Mouse (Mus musculus) liver (tissue): Measurements from ENCODE around the gene Foxo1.

Source experiments
- DNase-seq: peaks from one replicate; pipeline ENCODE4 v3.0.0-alpha.2; 2020; ENCODE audit warnings: mixed read lengths

Gene Foxo1

DNA sequence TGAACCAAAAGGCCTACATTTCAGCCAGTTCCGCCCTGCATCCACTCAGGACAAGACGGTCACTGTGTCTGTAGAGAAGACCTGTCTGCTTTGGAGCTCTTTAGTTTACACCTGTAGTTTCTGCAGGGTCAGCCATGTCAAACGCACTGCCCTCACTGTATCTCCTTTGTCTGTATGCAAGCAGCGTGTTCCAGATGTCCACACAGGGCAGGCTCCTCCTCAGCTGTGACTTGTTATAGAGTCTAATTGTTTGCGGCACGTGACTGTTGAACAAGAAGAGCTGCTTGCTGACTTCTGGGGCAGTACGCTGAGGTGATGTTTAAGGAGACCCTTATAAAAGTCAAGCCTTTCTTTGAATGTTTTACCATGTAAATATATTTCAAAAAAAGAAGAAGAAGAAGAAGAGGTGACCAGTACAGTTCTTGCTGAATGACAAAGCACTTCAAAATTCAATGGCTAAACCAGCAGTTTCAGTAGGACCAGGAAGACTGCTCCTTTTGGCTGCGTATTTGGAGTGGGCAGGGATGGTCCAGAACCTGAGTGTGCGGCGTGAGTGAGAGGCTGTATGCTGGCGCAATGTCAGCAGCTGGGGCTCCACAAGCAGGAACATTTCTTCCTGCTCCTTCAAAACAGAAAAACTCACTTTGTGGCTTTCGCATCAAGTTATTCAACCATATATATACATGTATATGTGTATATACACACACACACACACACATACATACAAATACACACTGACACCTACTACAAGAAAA lies 52.6 kb downstream of the Foxo1 start:
- DNase-seq: no peak

- DNase-seq: no peak
Observed at GRCm38 (mm10) chr3:52322401-52323385, 54.6 kb downstream of the Foxo1 start.

- no peak for DNase-seq
Observed at GRCm38 (mm10) chr3:52325006-52325405, 56.9 kb downstream of the Foxo1 start.

- no peak for DNase-seq
Observed at GRCm38 (mm10) chr3:52326687-52327086, 58.6 kb downstream of the Foxo1 start.

DNA sequence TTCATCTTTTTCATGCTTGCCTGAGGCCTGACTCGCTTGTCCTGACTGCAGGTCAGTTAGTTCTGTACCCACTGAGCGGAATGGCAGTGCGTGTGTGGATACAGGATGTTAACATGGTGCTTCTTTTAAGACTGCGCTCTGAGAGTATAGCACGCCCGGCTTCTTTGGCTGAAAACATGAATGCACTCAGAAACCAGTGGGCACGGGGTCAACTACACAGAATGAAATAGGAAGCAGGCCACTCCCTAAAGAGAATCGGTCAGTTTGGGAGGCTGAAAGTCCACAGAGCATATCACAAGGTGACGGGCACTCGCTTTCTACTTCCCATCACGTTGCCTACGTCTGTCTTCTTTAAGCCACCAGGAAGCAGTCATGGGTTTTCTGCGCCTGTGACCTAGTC lies 59.0 kb downstream of the Foxo1 start:
- DNase-seq: no peak

- no peak for DNase-seq
Observed at GRCm38 (mm10) chr3:52331709-52332108, 63.6 kb downstream of the Foxo1 start.

DNA sequence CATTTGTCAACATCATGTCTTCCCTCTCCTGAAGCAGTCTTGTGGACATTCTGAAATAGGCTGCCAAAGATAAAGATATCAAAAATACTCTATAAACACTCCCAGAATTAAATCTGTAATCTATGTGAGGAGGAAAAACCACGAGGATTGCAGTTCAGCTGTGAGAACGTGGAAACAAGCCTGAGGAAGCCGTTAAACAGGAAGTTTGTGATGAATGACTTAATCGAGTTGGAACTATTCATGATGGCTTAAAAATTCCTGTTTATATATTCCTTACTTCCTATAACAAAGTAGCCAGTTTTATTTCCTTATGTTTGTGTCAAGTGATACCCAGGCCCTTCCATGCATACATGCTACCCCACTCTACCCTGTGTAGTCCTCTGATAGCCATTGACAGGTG lies 70.6 kb downstream of the Foxo1 start:
- DNase-seq: no peak

DNA sequence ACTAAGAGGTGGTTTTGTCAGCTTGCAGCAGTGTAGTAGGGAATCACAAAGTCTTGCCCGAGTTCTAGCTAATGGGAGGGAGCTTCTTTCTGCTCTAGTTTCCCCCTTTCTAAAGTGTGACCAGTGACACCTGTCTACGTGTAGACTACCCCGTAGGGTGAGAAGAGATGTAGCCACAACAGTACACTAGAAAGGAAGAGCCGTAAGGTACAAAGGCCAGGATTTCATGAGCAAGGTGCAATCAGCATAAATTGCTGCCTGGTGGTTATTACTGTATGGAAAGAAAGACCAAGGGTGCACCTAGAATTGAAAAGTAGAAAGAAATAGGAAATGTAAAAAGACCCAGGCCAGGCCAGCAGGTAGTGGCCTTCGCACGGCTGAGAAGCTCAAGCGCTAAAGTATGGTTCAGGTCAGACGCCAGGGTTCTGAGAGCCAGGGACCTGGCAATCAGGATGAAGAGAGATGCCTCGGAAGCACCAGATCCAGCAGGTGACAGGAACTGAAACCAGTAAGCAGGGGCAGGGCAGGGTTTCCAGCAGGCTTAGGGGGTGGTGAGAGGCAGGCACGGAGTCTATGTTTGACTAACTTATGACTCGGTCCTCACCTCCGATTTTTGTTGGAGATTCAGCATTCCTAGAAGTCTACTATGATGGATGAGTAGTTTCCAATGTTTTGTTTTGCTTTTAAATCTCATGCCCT lies 72.3 kb downstream of the Foxo1 start:
- DNase-seq: no peak

- no peak for DNase-seq
Observed at GRCm38 (mm10) chr3:52342226-52342625, 74.1 kb downstream of the Foxo1 start.

GRCm38 (mm10) chr3:52342801-52343200 lies 74.7 kb downstream of the Foxo1 start:
- DNase-seq: no peak

- no peak for DNase-seq
Observed at GRCm38 (mm10) chr3:52343270-52344070, 75.3 kb downstream of the Foxo1 start.

GRCm38 (mm10) chr3:52345881-52346280 lies 77.7 kb downstream of the Foxo1 start:
- DNase-seq: no peak

DNA sequence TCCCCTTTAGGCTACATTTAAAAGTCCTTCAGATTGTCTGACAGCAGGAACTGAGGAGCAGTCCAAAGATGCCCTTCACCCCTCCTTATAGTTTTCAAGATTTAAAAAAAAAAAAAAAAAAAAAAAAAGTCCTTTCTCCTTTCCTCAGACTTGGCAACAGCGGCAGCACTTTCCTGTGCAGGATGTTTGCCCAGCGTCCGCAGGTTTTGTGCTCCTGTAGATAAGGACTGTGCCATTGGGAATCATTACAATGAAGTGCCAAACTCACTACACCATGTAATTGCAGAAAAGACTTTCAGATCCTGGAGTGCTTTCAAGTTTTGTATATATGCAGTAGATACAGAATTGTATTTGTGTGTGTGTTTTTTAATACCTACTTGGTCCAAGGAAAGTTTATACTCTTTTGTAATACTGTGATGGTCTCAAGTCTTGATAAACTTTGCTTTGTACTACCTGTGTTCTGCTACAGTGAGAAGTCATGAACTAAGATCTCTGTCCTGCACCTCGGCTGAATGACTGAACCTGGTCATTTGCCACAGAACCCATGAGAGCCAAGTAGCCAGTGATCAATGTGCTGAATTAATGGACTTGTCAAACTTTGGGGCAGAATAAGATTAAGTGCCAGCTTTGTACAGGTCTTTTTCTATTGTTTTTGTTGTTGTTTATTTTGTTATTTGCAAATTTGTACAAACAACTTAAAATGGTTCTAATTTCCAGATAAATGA lies 79.0 kb downstream of the Foxo1 start:
- no peak for DNase-seq

DNA sequence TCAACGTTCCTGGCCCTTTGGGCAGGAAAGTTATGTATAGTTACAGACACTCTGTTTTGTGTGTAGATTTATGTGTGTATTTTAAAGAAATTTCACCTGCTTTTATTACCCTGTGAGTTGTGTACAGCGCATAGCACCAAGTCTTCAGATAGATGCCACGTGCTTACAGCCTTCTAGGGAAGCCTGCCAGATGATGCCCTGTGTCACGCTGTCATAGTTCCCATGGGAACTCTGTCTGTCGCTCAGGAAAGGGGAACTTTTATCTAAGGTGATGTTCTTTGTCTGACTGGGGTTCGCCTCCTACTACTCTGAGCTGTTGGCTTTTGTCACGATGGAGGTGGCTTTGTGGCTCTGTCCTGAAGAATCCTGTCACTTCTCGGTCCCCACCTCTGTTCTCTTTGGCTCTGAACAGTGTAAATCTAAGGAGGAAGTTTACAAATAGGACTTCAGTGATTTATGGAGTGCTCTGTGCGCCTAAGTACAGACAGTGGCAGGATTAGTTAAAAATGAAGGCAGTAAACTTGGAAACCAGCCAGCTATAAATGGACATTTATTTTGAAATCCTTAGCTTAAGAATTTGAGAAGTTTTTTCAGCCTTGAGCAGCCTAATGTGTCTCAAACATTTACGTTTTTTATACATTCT lies 80.0 kb downstream of the Foxo1 start:
- DNase-seq: no peak

DNA sequence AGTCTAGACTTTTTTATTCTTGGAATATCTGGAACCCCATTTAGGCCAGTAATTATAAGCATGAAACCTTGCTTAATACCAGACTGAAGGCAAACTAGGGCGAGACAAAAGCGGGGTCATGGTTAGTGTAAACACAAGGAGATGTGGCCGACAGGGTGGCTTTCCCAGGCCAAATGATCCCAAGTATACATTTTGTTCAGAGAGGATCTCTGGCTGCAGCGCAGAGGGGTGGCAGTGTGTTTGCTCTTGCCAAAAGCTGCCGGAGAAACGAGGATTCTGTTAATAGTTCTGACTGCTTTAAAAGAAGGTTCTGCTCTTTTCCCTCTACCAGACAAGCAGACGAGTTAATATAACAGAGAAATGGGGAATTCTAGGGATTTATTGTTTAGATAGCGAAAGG lies 82.5 kb downstream of the Foxo1 start:
- no peak for DNase-seq

GRCm38 (mm10) chr3:52351901-52352300 lies 83.8 kb downstream of the Foxo1 start:
- DNase-seq: no peak

DNA sequence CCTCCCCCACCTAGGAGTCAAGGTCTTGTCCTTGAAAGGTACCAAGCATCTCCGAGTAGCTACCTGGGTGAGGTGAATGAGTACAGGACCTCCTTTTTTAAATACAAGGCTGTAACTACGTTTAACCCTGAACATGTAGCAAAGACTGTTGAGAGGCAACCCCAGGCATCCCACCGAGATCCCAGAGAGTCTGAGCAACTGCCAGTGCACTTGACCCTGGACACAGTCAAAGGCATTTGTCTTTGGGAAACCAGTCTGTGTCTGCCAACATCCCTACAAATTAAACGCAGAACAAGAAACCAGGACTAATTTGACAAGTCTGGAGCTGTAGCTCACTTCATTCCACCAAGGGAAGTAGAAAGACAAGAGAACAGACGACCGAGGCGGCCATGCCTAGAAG lies 86.1 kb downstream of the Foxo1 start:
- no peak for DNase-seq

DNA sequence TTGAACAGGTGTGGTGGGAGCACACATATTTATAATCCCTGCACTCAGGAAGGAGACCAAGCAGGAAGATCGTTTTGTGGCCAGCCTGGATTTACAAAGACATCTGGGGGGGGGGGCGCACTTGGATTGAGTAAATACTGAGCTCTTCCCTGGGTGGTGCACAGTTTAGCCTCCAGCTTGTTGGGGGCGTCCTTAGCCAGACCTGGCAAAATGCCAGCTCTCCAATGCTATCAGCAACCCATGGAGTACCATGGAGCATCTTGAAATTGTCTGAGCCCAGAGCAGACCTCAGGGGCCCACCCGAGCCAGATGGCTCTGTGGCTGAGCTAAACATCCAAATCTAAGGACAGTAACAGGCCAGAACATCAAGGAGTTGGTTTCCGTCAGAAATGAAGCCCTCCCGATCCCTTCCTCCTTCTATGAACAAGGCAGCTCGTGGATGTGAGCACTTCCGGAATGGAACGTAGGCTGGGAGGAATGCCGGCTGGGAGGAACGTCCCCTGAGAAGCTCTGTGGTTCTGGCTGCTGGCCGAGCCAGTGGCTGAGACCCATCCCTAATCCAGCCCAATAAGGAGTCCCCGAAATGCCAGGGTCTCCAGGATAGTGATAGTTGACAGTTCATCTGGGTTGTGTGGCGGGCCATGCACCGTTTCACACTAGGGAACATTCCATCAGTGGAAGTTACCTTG lies 89.3 kb downstream of the Foxo1 start:
- DNase-seq: no peak

DNA sequence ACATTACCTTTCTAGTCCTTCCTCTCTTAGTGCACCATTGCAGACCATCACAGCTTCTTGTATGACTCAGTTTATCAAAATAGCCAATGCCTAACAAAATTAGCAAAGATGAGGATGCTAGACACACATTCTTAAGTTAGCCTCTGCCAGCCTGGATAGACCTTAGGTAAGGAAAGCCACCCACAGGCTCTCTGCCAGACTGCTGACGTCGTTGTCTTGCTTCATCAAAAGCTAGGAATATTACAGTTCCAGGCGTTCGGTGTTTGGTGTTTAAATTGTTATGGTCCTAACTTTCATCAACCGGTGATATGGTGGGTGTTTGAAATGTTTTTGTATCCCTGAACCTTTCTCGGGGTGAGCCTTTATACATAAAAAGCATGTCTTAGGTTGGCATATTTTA lies 96.4 kb downstream of the Foxo1 start:
- DNase-seq: no peak

GRCm38 (mm10) chr3:52369204-52369603 lies 101.1 kb downstream of the Foxo1 start:
- no peak for DNase-seq
